Mouse (Mus musculus) testis, adult 2 months (tissue): Measurements from ENCODE around the gene Cntnap2.

Experiments used
- CTCF ChIP-seq: fragments of 200-500 bp; IDR thresholded peaks from 2 replicates; pipeline ENCODE4 v1.5.1; 2012; ENCODE audit warnings: low read depth, mild to moderate bottlenecking, inconsistent platforms, low read length, moderate library complexity; ENCODE audit not compliant: control insufficient read depth, insufficient read depth, insufficient replicate concordance
- POLR2A ChIP-seq: fragments of 200-500 bp; IDR thresholded peaks from 2 replicates; pipeline ENCODE4 v1.6.1; 2012; ENCODE audit warnings: low read depth, mild to moderate bottlenecking, inconsistent platforms, low read length, moderate library complexity; ENCODE audit not compliant: control insufficient read depth

- TF ChIP-seq CTCF (no peak), POLR2A (no peak)
These were observed 19.7 kb upstream of the Cntnap2 start for GRCm38 (mm10) chr6:45039454-45039853.
